In genomic region chr13:113592703-113593200, GRCm38 (mm10) we compare ENCODE assay signal across 24 mouse cellular contexts.
"Had no signal": no experiment of that assay in that cellular context is flagged by ENCODE, and none has a peak within 500 bp of the region (broad histone marks: within the 10 kb centered on the region; RNA-seq: fewer than 3 reads in every experiment).

No protein-coding gene starts in this region.

- H3K4me2 ChIP-seq: limb, embryonic 13.5 days; liver, embryonic 12.5 days; liver, embryonic 15.5 days; midbrain, embryonic 12.5 days; midbrain, embryonic 15.5 days; neural tube, embryonic 12.5 days; neural tube, embryonic 15.5 days had no signal

- H3K27me3 ChIP-seq: limb, embryonic 13.5 days; liver, embryonic 12.5 days; liver, embryonic 15.5 days; midbrain, embryonic 12.5 days; midbrain, embryonic 15.5 days; neural tube, embryonic 12.5 days; neural tube, embryonic 15.5 days had no signal

- H3K27ac ChIP-seq: kidney, postnatal 0 days; layer of hippocampus, adult 2 months; limb, embryonic 10.5 days; liver, embryonic 12.5 days; liver, embryonic 15.5 days; macrophage; midbrain, embryonic 12.5 days; midbrain, embryonic 15.5 days; neural tube, embryonic 12.5 days; neural tube, embryonic 15.5 days; stomach, postnatal 0 days had no signal

- H3K9ac ChIP-seq: limb, embryonic 13.5 days; liver, embryonic 12.5 days; liver, embryonic 15.5 days; midbrain, embryonic 12.5 days; midbrain, embryonic 15.5 days; neural tube, embryonic 12.5 days; neural tube, embryonic 15.5 days had no signal

- DNase-seq: kidney, adult 9 months; layer of hippocampus, adult 9-11 months; liver; lung, adult 18-20 months; lung, postnatal 14 days; right cerebral cortex, adult 18-20 months; right cerebral cortex, postnatal 14 days; right cerebral cortex, postnatal 4 days; thymus, adult 2 months; thymus, postnatal 14 days; thymus, postnatal 4 days had no signal

- H3K4me3 ChIP-seq: layer of hippocampus, adult 2 months; limb, embryonic 10.5 days; limb, embryonic 13.5 days; liver, embryonic 12.5 days; liver, embryonic 15.5 days; midbrain, embryonic 12.5 days; midbrain, embryonic 15.5 days; neural tube, embryonic 12.5 days; neural tube, embryonic 15.5 days had no signal

- H3K9me3 ChIP-seq: limb, embryonic 10.5 days; limb, embryonic 13.5 days; liver, embryonic 12.5 days; liver, embryonic 15.5 days; midbrain, embryonic 12.5 days; midbrain, embryonic 15.5 days; neural tube, embryonic 12.5 days; neural tube, embryonic 15.5 days had no signal

- ATAC-seq: intestine, postnatal 0 days; liver, embryonic 12.5 days; midbrain, embryonic 15.5 days had no signal
